Mouse (Mus musculus) fibroblast of lung, adult 2 months (primary cell): ENCODE results near the gene P2rx7.
"Not testable (repeated sequence)": the region's sequence is repeated elsewhere in the genome, so short reads cannot be mapped to it uniquely, and the experiment has no call there.

Source experiments
- DNase-seq: peaks from one replicate; pipeline ENCODE4 v3.0.0-alpha.2; 2011; ENCODE audit warnings: low read depth

Gene P2rx7

DNA sequence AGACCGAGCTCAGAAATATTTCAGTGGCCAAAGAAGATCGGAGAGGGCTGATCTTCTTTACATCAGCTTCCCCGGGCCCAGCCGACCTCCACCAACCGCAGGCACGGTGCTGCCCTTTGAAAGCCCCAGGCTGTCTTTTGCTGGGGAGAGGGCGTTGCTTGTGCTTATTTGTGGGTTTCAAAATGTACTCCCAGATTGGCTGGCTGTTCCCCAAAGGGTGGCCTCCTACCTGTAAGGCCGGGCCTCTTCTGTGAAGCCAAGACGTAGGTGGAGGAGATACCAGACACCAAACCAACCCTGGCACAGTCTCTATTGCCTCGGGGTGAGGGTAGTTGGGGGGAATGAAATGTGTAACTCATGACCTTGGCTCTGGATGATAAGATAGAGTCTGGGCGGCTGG, 2.3 kb downstream of the P2rx7 start:
- no peak for DNase-seq

DNA sequence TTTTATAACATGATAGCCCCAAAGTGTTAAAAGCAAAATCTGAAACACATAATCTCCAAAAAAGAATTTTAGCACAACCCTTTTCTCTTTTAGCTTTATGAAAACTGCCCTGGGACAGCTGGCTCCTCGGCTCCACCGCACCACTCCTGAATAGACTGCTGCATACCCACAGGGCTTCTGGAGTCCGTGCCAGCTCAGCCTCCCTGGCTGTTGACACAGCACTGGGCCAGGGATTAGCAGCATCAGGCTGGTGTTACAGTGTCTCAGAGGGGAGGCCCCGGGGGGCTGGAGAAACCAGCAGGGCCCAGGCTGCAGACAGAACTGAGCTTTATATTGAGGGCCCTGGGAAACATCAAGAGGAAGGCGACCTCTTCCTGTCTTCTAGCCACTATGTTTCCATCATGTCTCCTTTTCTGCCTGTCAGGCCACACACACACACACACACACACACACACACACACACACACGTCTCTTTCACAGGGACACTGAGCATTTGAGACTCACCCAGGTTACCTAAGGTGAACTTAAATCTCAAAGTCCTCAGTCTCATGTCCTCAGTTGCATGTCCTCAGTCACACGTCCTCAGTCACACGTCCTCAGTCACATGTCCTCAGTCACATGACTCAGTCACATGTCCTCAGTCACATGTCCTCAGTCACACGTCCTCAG, 3.7 kb downstream of the P2rx7 start:
- no peak for DNase-seq

DNA sequence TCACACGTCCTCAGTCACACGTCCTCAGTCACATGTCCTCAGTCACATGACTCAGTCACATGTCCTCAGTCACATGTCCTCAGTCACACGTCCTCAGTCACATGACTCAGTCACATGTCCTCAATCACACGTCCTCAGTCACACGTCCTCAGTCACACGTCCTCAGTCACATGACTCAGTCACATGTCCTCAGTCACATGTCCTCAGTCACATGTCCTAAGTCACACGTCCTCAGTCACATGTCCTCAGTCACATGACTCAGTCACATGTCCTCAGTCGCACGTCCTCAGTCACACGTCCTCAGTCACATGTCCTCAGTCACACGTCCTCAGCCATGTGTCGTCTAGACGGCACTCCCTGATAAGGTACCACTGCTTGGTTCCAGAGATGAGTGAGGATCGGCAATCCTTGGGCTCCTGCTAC, 4.3 kb downstream of the P2rx7 start:
- DNase-seq, result not testable (repeated sequence)

DNA sequence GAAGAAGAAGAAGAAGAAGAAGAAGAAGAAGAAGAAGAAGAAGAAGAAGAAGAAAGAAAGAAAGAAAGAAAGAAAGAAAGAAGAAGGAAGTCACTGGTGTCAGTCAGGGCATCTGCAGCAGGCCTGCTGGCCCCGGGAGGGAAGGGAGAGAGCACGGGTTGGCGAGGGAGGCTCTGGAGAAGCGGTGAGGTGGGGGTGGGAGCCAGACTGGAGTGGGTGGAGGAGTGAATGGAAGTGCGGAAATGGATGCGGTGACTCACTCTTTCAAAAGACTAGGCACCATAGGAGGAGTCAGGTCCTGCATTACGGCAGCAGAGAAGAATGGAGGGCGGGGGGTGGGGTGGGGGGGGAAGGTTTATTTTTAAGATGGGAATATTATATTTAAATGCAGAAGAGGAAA, 5.6 kb downstream of the P2rx7 start:
- peak; percentile 74 for DNase-seq

DNA sequence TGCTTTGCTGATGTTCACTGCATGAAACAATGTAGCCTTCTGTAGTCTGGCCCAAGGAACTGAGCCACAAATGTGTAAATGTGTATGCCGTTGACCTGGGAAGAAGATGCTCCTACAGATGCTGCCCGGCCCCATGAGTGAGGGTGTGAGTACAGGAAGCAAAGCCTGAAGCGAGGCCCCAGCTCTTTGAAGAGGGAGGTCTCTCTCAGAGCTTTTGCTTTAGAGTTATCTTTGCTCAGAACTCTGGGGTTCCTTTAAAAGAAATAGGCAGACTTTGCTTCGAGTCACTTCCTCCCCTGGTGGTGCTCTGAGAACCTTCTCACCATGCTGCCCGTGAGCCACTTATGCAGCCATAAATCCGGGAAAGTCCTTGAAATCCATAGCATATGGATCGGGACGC, 6.4 kb downstream of the P2rx7 start:
- DNase-seq, result no peak

DNA sequence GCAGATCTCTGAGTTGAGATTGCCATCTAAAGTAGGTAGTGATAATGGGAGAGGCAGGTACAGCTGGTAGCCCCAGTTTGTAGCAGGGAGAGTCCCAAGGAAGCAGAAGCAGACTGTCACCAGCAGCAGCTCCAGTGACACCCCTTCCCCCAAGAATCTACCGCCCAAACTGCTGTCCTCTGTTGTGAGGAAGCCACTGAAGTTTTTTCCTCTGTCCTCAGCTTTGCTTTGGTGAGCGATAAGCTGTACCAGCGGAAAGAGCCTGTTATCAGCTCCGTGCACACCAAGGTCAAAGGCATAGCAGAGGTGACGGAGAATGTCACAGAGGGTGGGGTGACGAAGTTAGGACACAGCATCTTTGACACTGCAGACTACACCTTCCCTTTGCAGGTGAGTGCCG, 8.8 kb downstream of the P2rx7 start:
- DNase-seq, result no peak

DNA sequence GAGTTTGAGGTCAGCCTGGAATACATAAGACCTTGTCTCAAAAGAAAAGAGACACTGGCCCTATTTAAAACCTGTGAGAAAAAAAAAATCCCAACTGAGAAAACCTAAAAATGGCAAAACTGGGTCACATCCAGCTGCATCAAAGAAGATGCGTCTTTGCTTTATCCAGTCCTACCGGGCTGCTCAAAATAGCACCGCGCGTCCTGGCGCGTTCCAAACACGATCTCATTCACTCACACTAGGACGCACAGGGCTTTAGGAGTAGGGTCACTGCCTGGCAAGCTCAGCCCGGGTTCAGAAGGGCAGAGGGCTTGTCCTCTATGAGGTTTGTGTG, 9.4 kb downstream of the P2rx7 start:
- DNase-seq, result no peak

DNA sequence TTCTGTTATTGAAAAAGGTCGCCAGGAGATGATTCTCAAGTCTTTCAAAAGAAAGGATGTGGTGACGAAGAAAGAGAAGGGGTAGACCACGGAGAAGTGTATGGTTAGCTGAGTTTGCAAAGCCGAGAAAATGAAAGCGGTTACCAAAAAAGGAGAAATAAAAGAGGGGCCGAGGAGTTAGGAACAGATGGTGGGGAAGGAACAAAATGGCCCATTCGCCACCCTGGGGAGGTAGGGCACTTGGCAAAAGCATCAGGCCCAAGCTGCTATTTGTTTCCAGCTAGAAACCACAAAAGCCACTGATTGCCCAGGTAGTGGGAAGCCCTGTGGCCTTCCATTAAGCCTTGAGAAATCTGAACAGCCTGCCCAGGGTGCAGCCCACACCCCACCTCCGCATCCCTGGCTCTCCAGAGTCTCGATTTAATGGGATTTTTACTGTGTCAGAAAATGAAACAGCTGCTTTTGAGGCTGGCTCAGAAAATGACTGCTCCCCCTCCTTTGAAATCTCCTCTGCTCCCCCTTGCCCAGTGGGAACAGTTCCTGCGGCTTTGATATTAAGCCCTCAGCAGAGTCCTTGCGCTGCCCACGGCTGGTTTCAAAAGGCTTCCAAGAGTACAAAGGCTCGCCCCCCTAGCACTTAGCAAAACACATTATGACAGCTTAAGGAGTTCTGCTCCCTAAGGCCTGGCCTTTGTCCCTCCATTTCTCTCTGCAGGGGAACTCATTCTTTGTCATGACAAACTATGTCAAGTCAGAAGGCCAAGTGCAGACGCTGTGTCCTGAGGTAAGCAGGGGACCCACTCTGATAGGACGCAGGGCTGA, 9.9 kb downstream of the P2rx7 start:
- peak; percentile 54 for DNase-seq

DNA sequence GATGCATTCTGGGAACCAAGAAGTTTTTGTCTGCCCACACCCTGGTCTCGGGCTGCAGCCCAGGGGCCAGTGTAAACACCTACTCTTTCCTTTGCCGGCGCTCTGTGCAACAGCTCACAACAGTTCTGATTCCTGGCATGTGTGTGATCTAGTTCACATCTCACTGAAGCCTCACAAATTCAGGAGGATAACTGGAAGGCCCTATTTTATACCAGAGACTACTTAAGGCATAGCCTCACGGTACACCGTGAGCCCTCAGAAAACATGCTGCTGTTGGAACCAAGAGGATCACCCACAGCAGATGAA, 10.5 kb downstream of the P2rx7 start:
- DNase-seq, result peak; percentile 58

DNA sequence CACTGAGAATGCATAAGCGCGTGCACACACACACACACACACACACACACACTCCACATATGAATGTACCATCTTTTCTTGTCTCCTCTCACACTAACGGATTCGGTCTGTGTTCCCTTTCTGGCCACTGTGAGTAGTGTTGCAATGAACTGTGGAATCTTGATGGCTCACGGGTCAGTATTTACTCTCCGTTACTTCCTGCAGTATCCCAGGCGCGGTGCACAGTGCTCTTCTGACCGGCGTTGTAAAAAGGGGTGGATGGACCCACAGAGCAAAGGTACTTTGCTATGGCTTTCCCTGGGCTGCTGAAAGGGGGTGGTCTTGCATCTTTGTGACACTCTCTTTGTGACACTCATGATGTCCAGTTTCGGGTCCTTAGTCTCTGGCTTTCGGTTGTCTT, 13.1 kb downstream of the P2rx7 start:
- no peak for DNase-seq

DNA sequence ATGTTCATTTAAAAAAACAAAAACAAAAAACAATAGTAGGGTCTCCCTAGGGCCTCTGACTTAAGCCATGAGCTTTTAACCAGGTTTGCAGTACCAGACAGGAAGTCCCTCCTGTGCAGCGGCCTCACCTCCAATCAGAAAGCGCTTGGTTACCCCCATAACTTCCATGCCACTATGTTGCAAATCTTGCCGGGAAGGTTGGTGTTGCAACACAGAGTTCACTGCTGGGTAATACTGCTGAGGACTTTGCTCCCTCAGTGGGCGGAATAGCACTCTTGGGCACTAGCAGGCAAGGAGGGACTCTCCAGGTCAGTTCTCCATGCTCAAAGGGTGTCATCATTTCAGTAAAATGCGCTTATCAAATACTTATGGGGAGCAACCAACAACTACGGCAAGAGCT, 18.8 kb downstream of the P2rx7 start:
- DNase-seq, result no peak

DNA sequence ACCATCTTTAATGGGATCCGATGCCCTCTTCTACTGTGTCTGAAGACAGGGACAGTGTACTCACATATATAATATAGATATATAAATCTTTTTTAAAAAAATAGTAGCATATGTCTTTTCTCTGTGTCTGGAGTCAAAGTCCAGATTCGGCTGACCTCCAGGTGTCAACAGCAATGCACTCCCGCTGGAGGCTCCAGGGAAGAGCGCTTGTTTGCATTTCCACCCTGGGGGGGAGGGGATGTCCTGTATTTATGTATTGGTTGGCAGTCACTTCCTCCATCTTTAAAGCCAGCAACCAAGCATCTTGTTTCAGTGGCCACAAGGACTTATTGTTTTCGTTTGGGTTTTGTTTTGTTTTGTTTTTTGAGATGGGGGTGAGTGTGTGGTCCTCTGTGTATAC, 21.3 kb downstream of the P2rx7 start:
- no peak for DNase-seq

DNA sequence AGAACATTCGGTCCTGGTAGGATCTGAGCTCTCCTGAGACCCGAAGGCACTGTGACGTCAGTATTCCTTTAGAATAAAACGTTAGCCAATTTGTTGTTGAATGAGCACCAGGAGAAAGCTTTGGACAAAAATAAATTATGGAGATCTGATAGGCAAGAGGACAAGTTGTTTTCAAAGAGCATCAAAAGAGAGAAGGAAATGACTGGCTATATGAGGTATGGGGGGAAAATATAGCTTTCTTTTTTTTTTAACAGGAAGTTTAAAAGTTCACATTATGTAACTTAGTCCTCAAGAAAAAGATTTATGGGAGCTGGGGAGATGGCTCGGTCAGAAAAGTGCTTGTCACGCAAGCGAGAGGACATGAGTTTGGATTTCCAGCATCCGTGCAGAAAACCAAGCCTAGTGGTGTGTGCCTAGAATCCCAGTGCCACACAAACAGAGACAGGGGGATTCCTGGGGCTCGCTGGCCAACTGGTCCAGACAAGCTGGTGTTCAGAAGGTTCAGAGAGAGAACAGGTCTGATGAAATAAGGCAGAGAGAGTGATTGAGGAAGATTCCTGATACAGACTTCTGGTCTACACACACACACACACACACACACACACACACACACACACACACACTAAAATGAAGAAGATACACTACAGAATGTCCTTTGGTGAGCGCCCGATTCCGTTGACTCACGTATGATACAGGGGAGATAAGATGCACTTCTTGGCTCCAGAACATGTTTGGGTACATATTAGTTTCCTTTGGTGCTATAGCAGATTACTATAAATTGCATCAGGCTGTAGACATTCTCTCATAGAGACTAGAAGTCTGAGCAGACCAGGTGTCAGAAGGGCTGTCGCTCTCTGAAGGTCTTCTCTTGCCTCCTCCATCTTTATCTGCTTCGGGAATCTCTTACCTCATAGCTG, 25.5 kb downstream of the P2rx7 start:
- DNase-seq, result no peak

DNA sequence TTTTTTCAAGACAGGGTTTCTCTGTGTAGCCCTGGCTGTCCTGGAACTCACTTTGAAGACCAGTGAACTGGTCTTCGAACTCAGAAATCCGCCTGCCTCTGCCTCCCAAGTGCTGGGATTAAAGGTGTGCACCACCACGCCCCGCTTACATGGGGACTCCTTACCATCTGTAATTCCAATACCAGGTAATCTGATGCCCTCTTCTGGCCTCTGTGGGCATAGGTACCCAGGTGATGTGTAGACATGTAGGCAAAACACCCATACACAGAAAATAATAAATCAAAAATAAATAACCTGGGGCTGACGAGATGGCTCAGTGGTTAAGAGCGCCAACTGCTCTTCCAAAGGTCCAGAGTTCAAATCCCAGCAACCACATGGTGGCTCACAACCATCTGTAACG, 27.9 kb downstream of the P2rx7 start:
- not testable (repeated sequence) for DNase-seq

DNA sequence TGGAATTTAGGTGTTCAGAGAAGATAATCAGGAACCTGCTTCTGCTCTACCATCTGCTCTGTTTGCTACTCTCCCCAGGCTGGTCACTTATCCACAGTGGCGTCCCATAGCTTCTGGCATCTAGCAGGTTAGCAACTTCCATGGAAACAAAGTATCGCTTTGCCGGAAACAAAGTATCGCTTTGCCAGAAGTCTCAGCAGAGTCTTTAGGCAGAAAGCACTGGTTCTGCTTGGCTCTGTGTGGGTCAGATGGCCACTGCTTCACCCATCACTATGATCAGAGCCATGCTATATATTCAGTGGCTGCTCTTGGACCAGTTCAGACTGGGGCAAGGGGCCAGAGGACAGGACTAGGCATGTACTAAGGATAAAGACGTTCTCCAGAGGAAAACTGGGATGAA, 28.6 kb downstream of the P2rx7 start:
- no peak for DNase-seq

DNA sequence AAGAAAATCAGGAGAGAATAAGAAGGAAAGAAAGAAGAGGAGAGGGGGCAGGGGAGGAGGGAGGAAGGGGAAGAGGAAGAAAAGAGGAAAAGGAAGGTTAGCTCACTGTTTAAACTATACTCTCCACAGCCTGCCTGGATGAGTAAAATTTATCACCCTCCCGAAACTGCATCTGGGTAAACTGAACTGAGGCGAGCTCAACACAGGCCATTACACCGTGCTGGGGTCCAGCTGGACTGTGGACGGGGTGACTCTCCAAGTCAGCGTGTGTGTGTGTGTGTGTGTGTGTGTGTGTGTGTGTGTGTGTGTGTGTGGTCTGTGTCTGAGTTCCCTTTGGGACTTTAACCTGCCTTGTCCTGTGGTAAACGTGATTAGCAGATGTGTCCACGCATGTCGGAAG, 32.3 kb downstream of the P2rx7 start:
- no peak for DNase-seq

DNA sequence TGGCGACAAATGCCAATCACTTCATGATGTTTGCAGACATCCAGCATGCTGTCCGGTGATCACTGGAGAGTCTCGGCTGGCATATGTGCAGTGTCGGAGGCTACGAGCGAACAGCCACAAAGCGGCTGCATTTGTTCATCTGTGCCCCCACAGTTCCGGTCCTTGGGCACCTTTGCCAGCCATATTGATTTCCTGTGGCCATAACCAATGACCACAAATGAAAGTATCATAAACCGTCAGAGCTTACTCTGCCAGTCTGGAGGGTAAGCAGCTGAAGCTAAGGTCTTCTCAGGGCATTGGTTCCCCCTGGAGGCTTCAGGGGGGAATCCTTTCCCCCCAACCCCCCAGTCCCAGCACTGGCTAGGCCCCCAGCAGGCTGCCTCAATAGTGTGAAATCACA, 34.3 kb downstream of the P2rx7 start:
- no peak for DNase-seq

DNA sequence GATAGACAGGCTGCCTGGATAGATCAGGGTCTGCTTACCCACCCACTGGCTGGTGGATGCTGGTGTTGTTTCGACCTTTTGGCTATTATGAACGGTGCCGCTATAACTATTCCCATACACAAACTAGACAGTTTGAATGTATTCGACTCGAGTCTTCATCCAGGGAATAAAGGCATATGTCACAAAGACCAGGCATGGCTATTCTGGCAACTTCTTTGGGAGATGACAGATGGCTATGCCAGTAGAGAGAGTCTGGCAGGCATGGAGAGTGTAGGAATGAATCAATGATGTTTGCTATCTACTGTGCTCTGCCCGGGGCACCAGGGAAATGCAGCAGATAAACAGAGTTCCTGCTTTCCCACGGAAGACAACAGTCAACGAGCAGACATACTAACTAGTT, 36.2 kb downstream of the P2rx7 start:
- DNase-seq, result no peak

DNA sequence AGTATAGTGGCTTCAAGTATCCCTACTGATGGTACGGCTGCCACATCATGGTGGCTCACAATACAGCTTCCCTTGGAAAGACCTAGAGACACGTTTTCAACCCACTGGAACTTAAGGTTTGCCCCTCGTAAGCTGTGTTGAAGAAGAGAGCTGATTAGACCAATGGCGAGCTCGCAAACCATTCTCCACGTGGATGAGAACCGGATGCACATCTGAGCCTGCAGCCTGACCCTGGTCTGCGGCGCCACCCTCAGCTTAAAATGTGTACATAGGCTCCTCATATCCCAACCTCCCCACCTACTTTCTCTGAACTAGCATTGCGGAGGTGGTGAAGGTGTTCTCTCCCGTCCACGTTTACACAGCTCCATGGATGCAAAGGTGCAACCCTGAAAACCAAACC, 37.6 kb downstream of the P2rx7 start:
- DNase-seq, result no peak

DNA sequence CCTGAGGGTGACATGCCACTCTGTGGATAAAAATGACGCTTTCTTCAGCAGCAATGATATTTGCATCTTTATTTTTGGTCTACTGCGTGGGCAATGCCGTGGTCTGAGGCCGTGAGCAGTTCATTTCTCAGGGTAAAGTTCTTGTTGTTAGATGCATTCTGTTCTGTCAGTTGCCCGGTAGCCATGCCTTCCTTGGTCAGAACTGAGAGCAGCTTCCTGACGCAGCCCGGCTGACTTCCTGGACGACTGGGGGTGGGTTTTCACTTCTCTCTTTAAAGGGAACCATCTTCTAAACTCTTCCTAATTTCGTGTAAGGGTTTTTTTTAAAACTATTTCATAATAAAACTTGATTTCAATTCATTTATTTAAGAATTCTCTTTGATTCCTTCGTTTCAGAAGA, 40.2 kb downstream of the P2rx7 start:
- no peak for DNase-seq

DNA sequence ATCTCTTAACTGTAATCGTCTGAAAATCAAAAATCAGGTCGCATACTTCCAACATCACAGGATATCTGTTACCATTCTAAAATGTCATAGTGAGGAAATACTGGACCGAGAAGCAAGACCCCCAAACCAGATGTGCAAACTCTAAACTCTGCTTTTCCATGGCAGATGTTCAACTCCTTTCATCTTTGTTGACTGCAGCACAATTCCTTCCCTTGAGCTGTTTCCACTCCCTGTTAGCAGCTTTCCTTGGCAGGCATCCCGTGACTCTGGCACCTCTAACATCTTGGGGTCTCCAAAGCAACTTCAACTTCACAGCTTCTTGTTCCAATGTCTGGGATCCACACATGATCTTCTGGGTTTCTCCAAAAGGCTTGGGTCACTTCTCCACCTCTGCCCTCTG, 43.7 kb downstream of the P2rx7 start:
- DNase-seq, result no peak

DNA sequence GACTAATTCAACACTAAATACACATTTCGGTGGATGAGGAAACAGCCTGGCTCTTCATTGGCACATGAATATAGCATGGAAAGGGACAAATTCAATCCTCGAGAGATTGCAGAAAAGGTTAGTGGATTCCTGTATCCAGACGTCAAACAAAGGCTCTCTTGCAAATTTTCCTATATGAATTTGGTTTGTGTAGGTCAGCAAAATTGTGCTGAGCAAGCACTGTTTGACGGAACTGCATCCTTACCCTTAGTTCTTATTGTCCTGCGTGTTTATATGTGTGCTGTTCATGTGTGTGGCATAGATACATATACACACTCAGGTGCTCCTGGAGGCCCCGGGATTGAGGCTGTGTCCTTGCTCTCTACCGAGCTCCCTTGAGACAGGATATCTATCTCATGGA, 45.4 kb downstream of the P2rx7 start:
- no peak for DNase-seq

DNA sequence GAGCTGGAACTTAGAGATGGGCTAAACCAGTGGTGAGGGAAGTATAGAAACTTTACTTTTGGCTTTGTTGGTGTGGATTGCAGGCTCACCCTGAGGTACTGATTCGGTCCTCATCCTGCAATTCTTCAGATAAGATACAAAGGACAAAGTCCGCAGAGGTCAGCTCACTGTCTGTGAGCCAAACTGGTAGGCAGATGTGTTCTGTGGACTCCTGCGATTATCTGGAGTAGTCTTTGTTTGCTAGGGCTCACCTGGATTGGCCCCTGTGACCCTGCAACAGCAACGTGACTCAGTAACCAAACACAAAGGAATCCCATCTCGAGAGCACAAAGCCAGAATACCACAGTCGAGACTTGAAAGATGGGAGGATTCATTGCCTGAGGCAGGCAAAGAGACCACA, 46.8 kb downstream of the P2rx7 start:
- no peak for DNase-seq
